Comparison of ENCODE assay signal across 8 mouse cellular contexts in genomic region chr3:28780511-28780910, GRCm38 (mm10). TPM values are rescaled to one million over a fixed set of nuclear protein-coding genes. Genes with fewer than 3 reads are reported as not detected.
DNase-seq lines count a peak whose midpoint lies in the region; ATAC-seq and TF ChIP-seq lines count a peak whose summit lies in the region.

No protein-coding gene starts in this region.

- TF ChIP-seq POLR2A in myocyte (IDR thresholded peaks at IDR 0.05; ENCODE audit: insufficient read length, low read depth), result no peak

- H3K79me2 ChIP-seq in myocyte (ENCODE audit: control insufficient read depth, insufficient read depth), result no peaks in the 10 kb centered on the region

- H3K27me3 ChIP-seq in embryonic facial prominence, embryonic 15.5 days, result no peaks in the 10 kb centered on the region
- no peaks in the 10 kb centered on the region for H3K27me3 ChIP-seq in intestine, postnatal 0 days (replicated peaks; ENCODE audit: control insufficient read depth, insufficient read depth, low read length)
- H3K27me3 ChIP-seq in myocyte (ENCODE audit: control insufficient read depth, insufficient read depth, insufficient read length), result no peaks in the 10 kb centered on the region

- peak overlapping the region; percentile 98 for H3K4me2 ChIP-seq in embryonic facial prominence, embryonic 15.5 days (replicated peaks)
- H3K4me2 ChIP-seq in intestine, postnatal 0 days (replicated peaks; ENCODE audit: low read depth), result peak overlapping the region; percentile 99; the same call in 1 of the 2 replicates
- peak overlapping the region; percentile 58 for H3K4me2 ChIP-seq in myocyte (ENCODE audit: low read depth)

- no peak for ATAC-seq in embryonic facial prominence, embryonic 15.5 days (ENCODE audit: insufficient number of reproducible peaks, low FRiP score, low TSS enrichment, low read depth)
- peak; percentile 6; the same call in 1 of the 2 replicates for ATAC-seq in intestine, postnatal 0 days

- H3K27ac ChIP-seq in layer of hippocampus, adult 2 months, result no peak overlapping the region
- H3K27ac ChIP-seq in embryonic facial prominence, embryonic 15.5 days (replicated peaks), result no peak overlapping the region
- H3K27ac ChIP-seq in intestine, postnatal 0 days (ENCODE audit: low read depth, low read length), result no peak overlapping the region

- peaks cover 6% of the 10 kb centered on the region for H3K4me1 ChIP-seq in embryonic facial prominence, embryonic 15.5 days
- no peaks in the 10 kb centered on the region; the same call in 1 of the 2 replicates for H3K4me1 ChIP-seq in intestine, postnatal 0 days (replicated peaks; ENCODE audit: control insufficient read depth, insufficient read depth, low read length)

- no peak overlapping the region for H3ac ChIP-seq in myocyte (ENCODE audit: control insufficient read depth, insufficient read length)

- DNase-seq in layer of hippocampus, adult 2 months (ENCODE audit: low spot score in 2 of 2), result no peak
- DNase-seq in layer of hippocampus, postnatal 14 days (ENCODE audit: low spot score in 2 of 2), result no peak
- DNase-seq in adrenal gland, adult 8-10 months, result no peak
- no peak for DNase-seq in adipocyte (ENCODE audit: low spot score)
- DNase-seq in layer of hippocampus, postnatal 10 days (ENCODE audit: low spot score in 2 of 2), result no peak

- H3K9ac ChIP-seq in embryonic facial prominence, embryonic 15.5 days, result no peak overlapping the region
- no peak overlapping the region for H3K9ac ChIP-seq in intestine, postnatal 0 days (ENCODE audit: low read depth, low read length)

- peak overlapping the region; percentile 91 for H3K4me3 ChIP-seq in layer of hippocampus, adult 2 months
- H3K4me3 ChIP-seq in embryonic facial prominence, embryonic 15.5 days (replicated peaks), result peak overlapping the region; percentile 74
- H3K4me3 ChIP-seq in intestine, postnatal 0 days (ENCODE audit: low read depth, low read length), result no peak overlapping the region
- no peak overlapping the region for H3K4me3 ChIP-seq in myocyte

- WGBS in embryonic facial prominence, embryonic 15.5 days, result 70% methylated on average over 9 of the region's 9 CpGs
- WGBS in intestine, postnatal 0 days, result 77% methylated on average over 9 of the region's 9 CpGs

- no peaks in the 10 kb centered on the region for H3K36me3 ChIP-seq in embryonic facial prominence, embryonic 15.5 days
- H3K36me3 ChIP-seq in intestine, postnatal 0 days (ENCODE audit: control insufficient read depth, insufficient read depth), result no peaks in the 10 kb centered on the region
- no peaks in the 10 kb centered on the region for H3K36me3 ChIP-seq in myocyte (ENCODE audit: control insufficient read depth, insufficient read depth)

- H3K9me3 ChIP-seq in embryonic facial prominence, embryonic 15.5 days (replicated peaks), result no peaks in the 10 kb centered on the region
- H3K9me3 ChIP-seq in intestine, postnatal 0 days (ENCODE audit: control insufficient read depth), result no peaks in the 10 kb centered on the region

- no peak for TF ChIP-seq CTCF in layer of hippocampus, adult 2 months (conservative IDR thresholded peaks at IDR 0.05)
- no peak for TF ChIP-seq CTCF in intestine, postnatal 0 days (IDR thresholded peaks at IDR 0.05; ENCODE audit: low read depth)

TF ChIP-seq in myocyte, 11 proteins besides CTCF, POLR2A, EP300 and RAD21:
- no peak for TF ChIP-seq TCF3 (IDR thresholded peaks at IDR 0.05; ENCODE audit: insufficient read length, low read depth)
- TF ChIP-seq MYOD1 (IDR thresholded peaks at IDR 0.05; ENCODE audit: control insufficient read depth in 1 of 3, insufficient read length in 2 of 3, low read depth in 2 of 3), result no peak

RNA-seq across cellular contexts. Expression of gene Eif5a2, which starts 0.6 kb away (rescaled TPM):
- total RNA-seq in layer of hippocampus, adult 2 months (2021), result 10 to 100 TPM; 30.5 to 31.8 TPM
- total RNA-seq in layer of hippocampus, postnatal 14 days (2021), result 10 to 100 TPM; 20.5 to 21.4 TPM
- 5.6 and 6.3 TPM in 2 replicates for polyA plus RNA-seq in embryonic facial prominence, embryonic 15.5 days (2015; fragmentation: Nextera tagmentation; extraction: Ambion mirVana)
- 2.8 and 3.2 TPM in 2 replicates for polyA plus RNA-seq in intestine, postnatal 0 days (2015; fragmentation: Nextera tagmentation; extraction: Ambion mirVana)
- 0.48 TPM for polyA plus RNA-seq in myocyte (2012; fragmentation: generic; extraction: Trizol)
- 1 to 10 TPM; 1.7 to 3.6 (median 2.8) TPM for total RNA-seq in adrenal gland, adult 8-10 months (2022)
- 10 to 100 TPM; 17.8 to 19.3 TPM for total RNA-seq in layer of hippocampus, postnatal 10 days (2021)

RNA-seq across cellular contexts. Expression of gene Rpl22l1, which starts 24.7 kb away (rescaled TPM):
- 100 to 1,000 TPM; 200 to 208 TPM for total RNA-seq in layer of hippocampus, adult 2 months (2021)
- 100 to 1,000 TPM; 169 to 191 TPM for total RNA-seq in layer of hippocampus, postnatal 14 days (2021)
- 373 and 379 TPM in 2 replicates for polyA plus RNA-seq in embryonic facial prominence, embryonic 15.5 days (2015; fragmentation: Nextera tagmentation; extraction: Ambion mirVana)
- 444 and 479 TPM in 2 replicates for polyA plus RNA-seq in intestine, postnatal 0 days (2015; fragmentation: Nextera tagmentation; extraction: Ambion mirVana)
- 231 TPM for polyA plus RNA-seq in myocyte (2012; fragmentation: generic; extraction: Trizol)
- total RNA-seq in adrenal gland, adult 8-10 months (2022), result 100 to 1,000 TPM; 178 to 223 (median 196) TPM
- total RNA-seq in layer of hippocampus, postnatal 10 days (2021), result 100 to 1,000 TPM; 220 to 264 TPM

Comparison
In these comparisons a context has a peak if more than half of its experiments do, and no peak if none do; other contexts are left out.
1. H3K4me3 ChIP-seq: peak in layer of hippocampus, adult 2 months (single experiment) and embryonic facial prominence, embryonic 15.5 days (single experiment); none in intestine, postnatal 0 days (single experiment) and myocyte (single experiment).
2. RNA of gene Eif5a2, which starts 0.6 kb away (total RNA-seq): 30.5 to 31.8 TPM in layer of hippocampus, adult 2 months, 20.5 to 21.4 TPM in layer of hippocampus, postnatal 14 days and 17.8 to 19.3 TPM in layer of hippocampus, postnatal 10 days; 1.7 to 3.6 TPM in adrenal gland, adult 8-10 months; every median in the first group is over 4 times any median in the second.
3. Peak in every context shown above with its lines, with median percentiles within 50 percentile points of each other: H3K4me2 ChIP-seq.